Mouse (Mus musculus): Measurements from ENCODE around the gene Plp2. TPM values are rescaled to one million over a fixed set of nuclear protein-coding genes. Genes with fewer than 3 reads are reported as not detected.

Gene Plp2
- polyA plus RNA-seq (2012; rRNA removed) = 137 and 146 TPM in 2 replicates

GRCm38 (mm10) chrX:7670921-7671623 is at the start of gene Plp2:
Plp2 (minus strand) TSS chrX:7671390.

GRCm38 (mm10) chrX:7714135-7714899 is 43.1 kb upstream of the Plp2 start, which contains the start of gene Wdr45:
Wdr45 (plus strand) TSS chrX:7714333.

GRCm38 (mm10) chrX:7696954-7697381 is 25.8 kb upstream of the Plp2 start, which contains the start of gene Gpkow:
Gpkow (plus strand) TSS chrX:7697131.

GRCm38 (mm10) chrX:7680864-7681263 is 9.7 kb upstream of the Plp2 start, which contains the start of gene Magix:
Magix (minus strand) TSS chrX:7681251.

GRCm38 (mm10) chrX:7657221-7657639 is 14.0 kb downstream of the Plp2 start, which contains the start of gene Prickle3:
Prickle3 (plus strand) TSS chrX:7657260.

GRCm38 (mm10) chrX:7638401-7639091 is 32.6 kb downstream of the Plp2 start, which contains the start of gene Syp:
Syp (plus strand) TSS chrX:7638471.

Other genes starting within 250 kb of the Plp2 start
- 0.13 TPM in 2 replicates for gene Foxp3, start 97.7 kb downstream of the Plp2 start, polyA plus RNA-seq (2012; rRNA removed)
- gene Ppp1r3f, start 97.1 kb downstream of the Plp2 start, polyA plus RNA-seq (2012; rRNA removed) = 0.87 and 1.4 TPM in 2 replicates
- 9.9 and 11.3 TPM in 2 replicates for gene Ccdc22, start 65.9 kb downstream of the Plp2 start, polyA plus RNA-seq (2012; rRNA removed)
- gene Cacna1f, start 64.3 kb downstream of the Plp2 start, polyA plus RNA-seq (2012; rRNA removed) = 0.01 TPM in 1 of 2 replicates, not detected in the other
- 3.9 and 4.8 TPM in 2 replicates for gene Syp, start 32.9 kb downstream of the Plp2 start, polyA plus RNA-seq (2012; rRNA removed)
- gene Prickle3, start 14.1 kb downstream of the Plp2 start, polyA plus RNA-seq (2012; rRNA removed) = 26.6 and 28.9 TPM in 2 replicates
- 6.1 and 6.6 TPM in 2 replicates for gene Magix, start 9.9 kb upstream of the Plp2 start, polyA plus RNA-seq (2012; rRNA removed)
- 0.92 and 1.5 TPM in 2 replicates for gene Gpkow, start 25.7 kb upstream of the Plp2 start, polyA plus RNA-seq (2012; rRNA removed)
- gene Wdr45, start 42.9 kb upstream of the Plp2 start, polyA plus RNA-seq (2012; rRNA removed) = 18.3 and 20.3 TPM in 2 replicates
- gene Gm45208, start 50.9 kb upstream of the Plp2 start, polyA plus RNA-seq (2012; rRNA removed) = 0.22 TPM in 1 of 2 replicates, not detected in the other
- gene Praf2, start 57.0 kb upstream of the Plp2 start, polyA plus RNA-seq (2012; rRNA removed) = 30.1 and 36.8 TPM in 2 replicates
- 20.8 and 24.6 TPM in 2 replicates for gene Ccdc120, start 79.5 kb upstream of the Plp2 start, polyA plus RNA-seq (2012; rRNA removed)
- gene Tfe3, start 91.2 kb upstream of the Plp2 start, polyA plus RNA-seq (2012; rRNA removed) = 13.1 and 13.4 TPM in 2 replicates
- gene Gripap1, start 118.4 kb upstream of the Plp2 start, polyA plus RNA-seq (2012; rRNA removed) = 6.6 and 7.6 TPM in 2 replicates
- 0.38 and 0.56 TPM in 2 replicates for gene Kcnd1, start 150.9 kb upstream of the Plp2 start, polyA plus RNA-seq (2012; rRNA removed)
- gene Otud5, start 170.0 kb upstream of the Plp2 start, polyA plus RNA-seq (2012; rRNA removed) = 21.1 and 23.3 TPM in 2 replicates
- gene Pim2, start 206.9 kb upstream of the Plp2 start, polyA plus RNA-seq (2012; rRNA removed) = 7.4 and 8.8 TPM in 2 replicates
- gene Slc35a2, start 212.6 kb upstream of the Plp2 start, polyA plus RNA-seq (2012; rRNA removed) = 74.9 and 99.5 TPM in 2 replicates
- 27.2 and 28.7 TPM in 2 replicates for gene Pqbp1, start 227.9 kb upstream of the Plp2 start, polyA plus RNA-seq (2012; rRNA removed)
- 23.5 and 30.2 TPM in 2 replicates for gene Timm17b, start 228.0 kb upstream of the Plp2 start, polyA plus RNA-seq (2012; rRNA removed)
- gene Gm10491, start 236.4 kb upstream of the Plp2 start, polyA plus RNA-seq (2012; rRNA removed) = not detected in 2 replicates
- gene Gm10490, start 238.2 kb upstream of the Plp2 start, polyA plus RNA-seq (2012; rRNA removed) = not detected in 2 replicates
- gene Pcsk1n, start 248.4 kb upstream of the Plp2 start, polyA plus RNA-seq (2012; rRNA removed) = 15.1 and 39.9 TPM in 2 replicates